Mouse (Mus musculus): ENCODE measurements at regions not wholly inside any gene's neighbourhood (a gene's known extent, or its start where the extent isn't known, plus 50 kb on each side); places are given as distances from the start of the nearest gene placed in this dataset.

DNA sequence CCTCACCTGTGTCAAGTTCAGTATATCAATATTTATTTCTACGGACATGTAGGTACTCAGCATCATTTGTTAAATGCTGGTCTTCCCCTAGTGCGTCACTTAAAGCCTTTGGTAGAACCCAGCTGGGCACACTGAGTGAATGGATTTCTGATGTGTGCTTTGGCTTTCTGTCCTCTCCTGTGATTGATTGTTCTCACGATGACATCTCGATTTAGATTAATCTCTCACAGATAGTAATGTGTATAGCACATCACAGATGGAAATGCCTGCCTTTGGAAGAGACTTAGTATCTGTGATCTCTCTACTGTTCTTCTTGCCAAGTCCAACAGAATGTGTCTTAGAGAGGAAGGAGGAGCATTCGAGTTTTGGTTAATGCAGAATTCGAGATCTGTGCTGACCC, 175.0 kb upstream of the Wdfy3 start:
- TF ChIP-seq POLR2A (IDR thresholded peaks at IDR 0.05; ENCODE audit: control insufficient read depth, extremely low read depth, insufficient read depth, low read length, poor library complexity): no peak
- no peak for TF ChIP-seq CTCF (IDR thresholded peaks at IDR 0.05; ENCODE audit: borderline replicate concordance, control insufficient read depth, extremely low read depth, insufficient read depth, low read length, poor library complexity)
